Mouse (Mus musculus) limb, embryonic 14.5 days (tissue): ENCODE data around the gene Il1r1. TPM values are rescaled to one million over a fixed set of nuclear protein-coding genes. Genes with fewer than 3 reads are reported as not detected.

Source experiments
- ATAC-seq: fragments of 200-750 bp; cut with Nextera tagmentation; 2 replicates; pipeline ENCODE4 v1.8.0; 2017; ENCODE audit warnings: low read depth, moderate number of reproducible peaks, moderate TSS enrichment; ENCODE audit not compliant: low FRiP score
- DNase-seq: peaks from one replicate; pipeline ENCODE4 v3.0.0-alpha.2; 2015; ENCODE audit warnings: low spot score
- H3K27ac ChIP-seq: fragments of 300-500 bp; sonication (generic); replicated peaks from 2 replicates; pipeline ENCODE4 v1.5.1; 2014; ENCODE audit warnings: low read depth, mild to moderate bottlenecking, low read length, moderate library complexity, mixed read lengths
- H3K27me3 ChIP-seq: fragments of 300-500 bp; sonication (generic); 2 replicates; pipeline ENCODE4 v1.6.1; 2014; ENCODE audit warnings: low read length, mixed read lengths; ENCODE audit not compliant: control insufficient read depth, insufficient read depth
- H3K36me3 ChIP-seq: fragments of 300-500 bp; sonication (generic); 2 replicates; pipeline ENCODE4 v1.6.1; 2014; ENCODE audit warnings: mild to moderate bottlenecking, low read length, moderate library complexity, mixed read lengths; ENCODE audit not compliant: control insufficient read depth, insufficient read depth
- H3K4me1 ChIP-seq: fragments of 300-500 bp; sonication (generic); 2 replicates; pipeline ENCODE4 v1.6.1; 2014; ENCODE audit warnings: antibody characterized with exemption, low read length, mixed read lengths; ENCODE audit not compliant: control insufficient read depth, insufficient read depth
- H3K4me2 ChIP-seq: fragments of 300-500 bp; sonication (generic); replicated peaks from 2 replicates; pipeline ENCODE4 v1.6.1; 2014; ENCODE audit warnings: low read depth, mild to moderate bottlenecking, low read length, moderate library complexity; ENCODE audit not compliant: severe bottlenecking
- H3K4me3 ChIP-seq: fragments of 300-500 bp; sonication (generic); replicated peaks from 2 replicates; pipeline ENCODE4 v1.5.1; 2014; ENCODE audit warnings: low read length
- H3K9ac ChIP-seq: fragments of 300-500 bp; sonication (generic); 2 replicates; pipeline ENCODE4 v1.6.1; 2014; ENCODE audit warnings: mild to moderate bottlenecking, low read depth, low read length, moderate library complexity; ENCODE audit not compliant: severe bottlenecking
- H3K9me3 ChIP-seq: fragments of 300-500 bp; sonication (generic); 2 replicates; pipeline ENCODE4 v1.6.1; 2016; ENCODE audit warnings: low read length; ENCODE audit not compliant: control insufficient read depth
- POLR2A ChIP-seq: fragments of 200-500 bp; IDR thresholded peaks from 2 replicates; pipeline ENCODE4 v1.8.0; 2012; ENCODE audit warnings: inconsistent platforms, mild to moderate bottlenecking, moderate library complexity, borderline replicate concordance; ENCODE audit not compliant: insufficient read depth, insufficient read length; ENCODE audit errors: extremely low read depth
- WGBS: fragments of 180-500 bp; shearing (Covaris S2); extraction: QIAGEN DNeasy Blood & Tissue Kit; methylation state at CpG from one replicate; pipeline ENCODE4 v1.1.7; 2014; 5-methylcytosine and 5-hydroxymethylcytosine counted together
- polyA plus RNA-seq, 2 experiments: library from polyadenylated mRNA; depleted of rRNA in 1 of 2; stranded (reverse) in 1 of 2; unstranded in 1 of 2; fragments of >200 nt; fragmentation: Nextera tagmentation in 1 of 2; extraction: Ambion mirVana in 1 of 2; gene quantifications; 2 replicates each; pipeline versions ENCODE4 v1.2.1 to v1.2.3; 2012 to 2014

The Il1r1 gene
- polyA plus RNA-seq, 2 experiments: 6.7 to 12.0 TPM

- DNase-seq (no peak), ATAC-seq (no peak)
- WGBS: 58% methylated on average over 4 of the region's 4 CpGs
Measured at GRCm38 (mm10) chr1:40358771-40359181, 133.9 kb downstream of the Il1r1 start.

GRCm38 (mm10) chr1:40359731-40360130, 134.9 kb downstream of the Il1r1 start:
- no peaks in the 10 kb centered on the region for H3K9me3 ChIP-seq
- H3K27me3 ChIP-seq: no peaks in the 10 kb centered on the region
- no peak overlapping the region for H3K27ac ChIP-seq
- DNase-seq (no peak), ATAC-seq (no peak)
- no peak overlapping the region for H3K4me3 ChIP-seq
- H3K4me2 ChIP-seq: no peak overlapping the region
- no peak for TF ChIP-seq POLR2A
- WGBS: 42% methylated on average over 2 of the region's 2 CpGs
- no peak overlapping the region for H3K9ac ChIP-seq
- H3K36me3 ChIP-seq: no peaks in the 10 kb centered on the region
- H3K4me1 ChIP-seq: no peaks in the 10 kb centered on the region

More at GRCm38 (mm10) chr1:40358771-40359181, 133.9 kb downstream of the Il1r1 start:
- H3K36me3 ChIP-seq: no peaks in the 10 kb centered on the region
- H3K4me1 ChIP-seq: no peaks in the 10 kb centered on the region
- no peak overlapping the region for H3K4me2 ChIP-seq
- H3K9me3 ChIP-seq: no peaks in the 10 kb centered on the region
- TF ChIP-seq POLR2A: no peak
- H3K4me3 ChIP-seq: no peak overlapping the region
- no peak overlapping the region for H3K9ac ChIP-seq
- no peak overlapping the region for H3K27ac ChIP-seq
- no peaks in the 10 kb centered on the region for H3K27me3 ChIP-seq

GRCm38 (mm10) chr1:40360969-40361368, 136.1 kb downstream of the Il1r1 start:
- Histone ChIP-seq H3K36me3 (no peaks in the 10 kb centered on the region), H3K4me1 (no peaks in the 10 kb centered on the region), H3K9me3 (no peaks in the 10 kb centered on the region), H3K4me3 (no peak overlapping the region), H3K27ac (no peak overlapping the region), H3K9ac (no peak overlapping the region), H3K27me3 (no peaks in the 10 kb centered on the region), H3K4me2 (no peak overlapping the region)
- no peak for TF ChIP-seq POLR2A
- 76% methylated on average over 7 of the region's 7 CpGs for WGBS
- ATAC-seq (no peak), DNase-seq (no peak)

- no peaks in the 10 kb centered on the region for H3K9me3 ChIP-seq
- no peak for ATAC-seq
- TF ChIP-seq POLR2A: no peak
- no peak overlapping the region for H3K4me3 ChIP-seq
- no peak overlapping the region for H3K4me2 ChIP-seq
- H3K27me3 ChIP-seq: no peaks in the 10 kb centered on the region
- no peaks in the 10 kb centered on the region for H3K36me3 ChIP-seq
- no peak for DNase-seq
- H3K4me1 ChIP-seq: no peaks in the 10 kb centered on the region
- no peak overlapping the region for H3K27ac ChIP-seq
- H3K9ac ChIP-seq: no peak overlapping the region
- 68% methylated on average over 1 of the region's 1 CpGs for WGBS
Measured at GRCm38 (mm10) chr1:40361596-40361995, 136.7 kb downstream of the Il1r1 start.

GRCm38 (mm10) chr1:40362784-40363183, 137.9 kb downstream of the Il1r1 start:
- Histone ChIP-seq H3K9me3 (no peaks in the 10 kb centered on the region), H3K4me3 (no peak overlapping the region), H3K9ac (no peak overlapping the region), H3K27me3 (no peaks in the 10 kb centered on the region), H3K27ac (no peak overlapping the region), H3K4me2 (no peak overlapping the region), H3K4me1 (no peaks in the 10 kb centered on the region), H3K36me3 (no peaks in the 10 kb centered on the region)
- WGBS: 72% methylated on average over 11 of the region's 11 CpGs
- DNase-seq (no peak), ATAC-seq (no peak)
- no peak for TF ChIP-seq POLR2A

Other genes starting within 250 kb of the Il1r1 start
- gene Il1r2, start 151.0 kb upstream of the Il1r1 start, polyA plus RNA-seq (2012; rRNA removed): 0.58 and 0.64 TPM in 2 replicates
- 1.6 and 1.8 TPM in 2 replicates for gene Il1r2, start 151.0 kb upstream of the Il1r1 start, polyA plus RNA-seq (2014; fragmentation: Nextera tagmentation; extraction: Ambion mirVana)
- 7.6 and 7.8 TPM in 2 replicates for gene Il1rl2, start 99.5 kb downstream of the Il1r1 start, polyA plus RNA-seq (2012; rRNA removed)
- 4.5 and 5.9 TPM in 2 replicates for gene Il1rl2, start 99.5 kb downstream of the Il1r1 start, polyA plus RNA-seq (2014; fragmentation: Nextera tagmentation; extraction: Ambion mirVana)
- gene Il1rl1, start 204.5 kb downstream of the Il1r1 start, polyA plus RNA-seq (2012; rRNA removed): 4.2 and 5.2 TPM in 2 replicates
- 3.3 and 3.5 TPM in 2 replicates for gene Il1rl1, start 204.5 kb downstream of the Il1r1 start, polyA plus RNA-seq (2014; fragmentation: Nextera tagmentation; extraction: Ambion mirVana)
- 0.06 and 0.29 TPM in 2 replicates for gene Il18r1, start 240.5 kb downstream of the Il1r1 start, polyA plus RNA-seq (2012; rRNA removed)
- 0.34 TPM in 1 of 2 replicates, not detected in the other for gene Il18r1, start 240.5 kb downstream of the Il1r1 start, polyA plus RNA-seq (2014; fragmentation: Nextera tagmentation; extraction: Ambion mirVana)